Mouse (Mus musculus) liver, adult 2 months (tissue): ENCODE results near the gene Lipa. TPM values are rescaled to one million over a fixed set of nuclear protein-coding genes. Genes with fewer than 3 reads are reported as not detected.
A peak's percentile ranks its signal among the peaks of the same experiment; 100 is the strongest.

Source experiments
- DNase-seq: peaks from one replicate; pipeline ENCODE4 v3.0.0-alpha.2; 2011; ENCODE audit warnings: low read depth, low spot score; ENCODE audit errors: extremely low read depth
- H3K27ac ChIP-seq: fragments of 200-500 bp; replicated peaks from 2 replicates; pipeline ENCODE4 v1.5.1; 2012; ENCODE audit warnings: low read depth, mild to moderate bottlenecking, control low read depth, inconsistent platforms, low read length; ENCODE audit not compliant: insufficient read depth
- H3K27me3 ChIP-seq: fragments of 200-500 bp; 2 replicates; pipeline ENCODE4 v1.6.1; 2012; ENCODE audit warnings: mild to moderate bottlenecking, moderate library complexity, low read length, inconsistent platforms; ENCODE audit not compliant: control insufficient read depth, insufficient read depth
- H3K36me3 ChIP-seq: fragments of 200-500 bp; 2 replicates; pipeline ENCODE4 v1.6.1; 2012; ENCODE audit warnings: low read length, inconsistent platforms; ENCODE audit not compliant: control insufficient read depth, insufficient read depth
- H3K4me1 ChIP-seq: fragments of 200-500 bp; 2 replicates; pipeline ENCODE4 v1.6.1; 2011; ENCODE audit warnings: low read length; ENCODE audit not compliant: control insufficient read depth, insufficient read depth
- H3K4me3 ChIP-seq: fragments of 200-500 bp; 2 replicates; pipeline ENCODE4 v1.5.1; 2011; ENCODE audit warnings: low read depth, mild to moderate bottlenecking, control low read depth, low read length, moderate library complexity; ENCODE audit not compliant: insufficient read depth
- H3K79me2 ChIP-seq: fragments of 200-500 bp; 2 replicates; pipeline ENCODE4 v1.6.1; 2012; ENCODE audit warnings: inconsistent platforms, mild to moderate bottlenecking, low read length, moderate library complexity; ENCODE audit not compliant: control insufficient read depth, insufficient read depth
- H3K9ac ChIP-seq: fragments of 200-500 bp; 2 replicates; pipeline ENCODE4 v1.6.1; 2012; ENCODE audit warnings: low read depth, mild to moderate bottlenecking, control low read depth, inconsistent platforms, low read length
- CTCF ChIP-seq: fragments of 200-500 bp; IDR thresholded peaks from 2 replicates; pipeline ENCODE4 v1.5.1; 2011; ENCODE audit warnings: low read depth, low read length, control low read depth
- POLR2A ChIP-seq: fragments of 200-500 bp; IDR thresholded peaks from 2 replicates; pipeline ENCODE4 v1.6.1; 2011; ENCODE audit warnings: low read length, control low read depth; ENCODE audit not compliant: insufficient read depth; ENCODE audit errors: extremely low read depth
- WGBS: fragments of 180-500 bp; shearing (Covaris S2); methylation state at CpG from one replicate; pipeline ENCODE4 v1.1.7; 2018; 5-methylcytosine and 5-hydroxymethylcytosine counted together
- polyA plus RNA-seq: library from polyadenylated mRNA; depleted of rRNA; stranded (reverse); fragments of >200 nt; gene quantifications from 2 replicates; pipeline ENCODE4 v1.2.3, GENCODE M21; 2012
- total RNA-seq: library from RNA; depleted of rRNA; stranded (reverse); fragments of >200 nt; gene quantifications from 2 replicates; pipeline ENCODE4 v1.2.3, GENCODE M21; 2014

The Lipa gene
- total and polyA plus RNA-seq, 2 experiments, result 137 to 159 TPM

GRCm38 (mm10) chr19:34551981-34552380, 24.7 kb upstream of the Lipa start:
- H3K36me3 ChIP-seq, result no peaks in the 10 kb centered on the region
- no peaks in the 10 kb centered on the region; the same call in 1 of the 2 replicates for H3K79me2 ChIP-seq
- no peak overlapping the region for H3K9ac ChIP-seq
- peak; percentile 48 for DNase-seq
- WGBS, result 14% methylated on average over 5 of the region's 5 CpGs
- TF ChIP-seq POLR2A, result no peak
- TF ChIP-seq CTCF, result no peak
- peak overlapping the region; percentile 39; the same call in 1 of the 2 replicates for H3K27ac ChIP-seq
- peak overlapping the region; percentile 27 for H3K4me3 ChIP-seq
- H3K27me3 ChIP-seq, result no peaks in the 10 kb centered on the region
- no peaks in the 10 kb centered on the region; the same call in 1 of the 2 replicates for H3K4me1 ChIP-seq

- H3K4me1 ChIP-seq, result no peaks in the 10 kb centered on the region; the same call in 1 of the 2 replicates
- H3K4me3 ChIP-seq, result peak within 1 kb of the TSS; percentile 73
- peak within 1 kb of the TSS; percentile 44; the same call in 1 of the 2 replicates for H3K9ac ChIP-seq
- WGBS, result 1% methylated on average over 22 of the region's 22 CpGs
- no peaks in the 10 kb centered on the region; the same call in 1 of the 2 replicates for H3K79me2 ChIP-seq
- H3K27ac ChIP-seq, result peak within 1 kb of the TSS; percentile 29
- H3K36me3 ChIP-seq, result no peaks in the 10 kb centered on the region
- TF ChIP-seq CTCF (peak; percentile 86), POLR2A (no peak)
- H3K27me3 ChIP-seq, result no peaks in the 10 kb centered on the region
- peak; percentile 60 for DNase-seq
These were observed 23.4 kb upstream of the Lipa start, which contains the start of gene Ifit2 for GRCm38 (mm10) chr19:34550534-34551223. Ifit2 (plus strand) TSS chr19:34550694.

- Histone ChIP-seq H3K4me1 (no peaks in the 10 kb centered on the region; the same call in 1 of the 2 replicates), H3K36me3 (no peaks in the 10 kb centered on the region), H3K79me2 (no peaks in the 10 kb centered on the region; the same call in 1 of the 2 replicates), H3K9ac (no peak overlapping the region), H3K27me3 (no peaks in the 10 kb centered on the region), H3K27ac (no peak overlapping the region), H3K4me3 (no peak overlapping the region)
- DNase-seq, result no peak
- 32% methylated on average over 4 of the region's 4 CpGs for WGBS
- TF ChIP-seq CTCF, result no peak
- no peak for TF ChIP-seq POLR2A
These were observed 22.9 kb upstream of the Lipa start for GRCm38 (mm10) chr19:34550205-34550533.

- Histone ChIP-seq H3K79me2 (no peaks in the 10 kb centered on the region), H3K4me1 (no peaks in the 10 kb centered on the region; the same call in 1 of the 2 replicates), H3K27ac (no peak overlapping the region), H3K27me3 (no peaks in the 10 kb centered on the region), H3K4me3 (no peak overlapping the region), H3K36me3 (no peaks in the 10 kb centered on the region), H3K9ac (no peak overlapping the region)
- DNase-seq, result peak; percentile 56
- 49% methylated on average over 7 of the region's 7 CpGs for WGBS
- TF ChIP-seq CTCF (peak; percentile 86), POLR2A (no peak)
These were observed 20.7 kb upstream of the Lipa start for GRCm38 (mm10) chr19:34547976-34548375.

- H3K9ac ChIP-seq, result no peak overlapping the region
- H3K27ac ChIP-seq, result no peak overlapping the region
- TF ChIP-seq POLR2A (no peak), CTCF (no peak)
- H3K4me3 ChIP-seq, result no peak overlapping the region
- no peaks in the 10 kb centered on the region for H3K4me1 ChIP-seq
- no peaks in the 10 kb centered on the region for H3K36me3 ChIP-seq
- 95% methylated on average over 4 of the region's 4 CpGs for WGBS
- H3K27me3 ChIP-seq, result no peaks in the 10 kb centered on the region
- no peaks in the 10 kb centered on the region for H3K79me2 ChIP-seq
- no peak for DNase-seq
These were observed 18.9 kb upstream of the Lipa start for GRCm38 (mm10) chr19:34546211-34546610.

- Histone ChIP-seq H3K4me1 (no peaks in the 10 kb centered on the region), H3K9ac (no peak overlapping the region), H3K4me3 (no peak overlapping the region), H3K36me3 (no peaks in the 10 kb centered on the region), H3K79me2 (no peaks in the 10 kb centered on the region), H3K27me3 (no peaks in the 10 kb centered on the region), H3K27ac (no peak overlapping the region)
- TF ChIP-seq POLR2A (no peak), CTCF (no peak)
- no peak for DNase-seq
- whole genome bisulfite sequencing, result 75% methylated on average over 1 of the region's 1 CpGs
These were observed 12.1 kb upstream of the Lipa start for GRCm38 (mm10) chr19:34539422-34539821.
